Mouse (Mus musculus): ENCODE measurements around the gene Llcfc1. TPM values are rescaled to one million over a fixed set of nuclear protein-coding genes. Genes with fewer than 3 reads are reported as not detected.

Llcfc1 gene
- total and polyA plus RNA-seq, 2 experiments, result not detected

DNA sequence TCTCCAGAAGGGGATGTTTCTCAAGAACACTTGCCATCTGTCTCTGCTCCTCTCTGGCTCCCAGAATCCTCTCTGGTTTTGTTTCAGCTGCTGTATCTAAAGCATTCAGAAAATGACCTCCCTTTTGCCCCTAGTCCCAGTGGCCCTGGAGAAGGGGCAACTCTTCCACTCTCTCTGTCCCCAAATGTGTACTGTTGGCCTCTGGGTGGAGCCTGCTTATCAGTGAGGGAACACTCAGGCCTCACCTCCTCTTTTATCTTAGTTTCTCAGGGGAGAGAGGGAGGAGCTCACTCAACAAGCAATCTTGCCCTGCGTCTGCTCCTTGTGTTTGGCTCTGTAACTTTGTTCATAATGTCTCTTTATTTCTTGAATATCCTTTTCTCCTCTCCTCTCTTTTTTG, 19.9 kb downstream of the Llcfc1 start, which contains the start of gene Kel:
TSS of gene Kel (minus strand) at position 217 of the 400 bp plus-strand sequence.
- Histone ChIP-seq H3K27ac (replicated peaks; ENCODE audit: insufficient read depth, low read depth, low read length) (no peak within 1 kb of the TSS), H3K79me2 (ENCODE audit: control insufficient read depth, insufficient read depth, low read length) (no peaks in the 10 kb centered on the region), H3K36me3 (ENCODE audit: control insufficient read depth, insufficient read depth, low read length) (no peaks in the 10 kb centered on the region), H3K4me3 (ENCODE audit: insufficient read depth, low read depth, low read length) (no peak within 1 kb of the TSS), H3K4me1 (ENCODE audit: control insufficient read depth, insufficient read depth, low read length) (no peaks in the 10 kb centered on the region), H3K9ac (ENCODE audit: low read depth, low read length) (no peak within 1 kb of the TSS), H3K27me3 (ENCODE audit: control insufficient read depth, insufficient read depth, low read length) (no peaks in the 10 kb centered on the region)
- no peak for TF ChIP-seq CTCF (IDR thresholded peaks at IDR 0.05; ENCODE audit: low read depth, low read length)
- no peak for TF ChIP-seq POLR2A (IDR thresholded peaks at IDR 0.05; ENCODE audit: extremely low read depth, insufficient read depth, low read length)
- DNase-seq (ENCODE audit: extremely low read depth, low read depth, low spot score), result no peak
- WGBS, result 37% methylated on average over 1 of the region's 1 CpGs

DNA sequence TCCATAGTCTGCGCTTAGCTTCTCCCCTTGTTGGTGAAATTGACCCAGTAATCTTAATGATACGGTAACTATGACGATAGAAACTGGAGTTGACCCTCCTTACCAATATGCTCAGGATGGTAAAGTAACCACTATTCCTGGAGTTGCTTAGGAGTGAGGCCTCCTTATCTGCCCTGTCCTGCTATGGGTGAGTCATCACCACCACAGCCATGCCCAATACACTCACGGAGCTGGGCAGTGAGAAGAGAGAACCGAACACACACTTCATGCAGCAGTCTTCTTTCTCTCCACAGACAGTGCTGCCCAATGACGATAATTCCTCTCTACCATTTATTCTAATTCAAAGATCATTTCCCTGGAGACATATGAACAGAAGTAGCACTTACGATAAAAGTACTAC, 22.0 kb downstream of the Llcfc1 start:
- no peak for DNase-seq (ENCODE audit: extremely low read depth, low read depth, low spot score)
- no peaks in the 10 kb centered on the region for H3K79me2 ChIP-seq (ENCODE audit: control insufficient read depth, insufficient read depth, low read length)
- no peak overlapping the region for H3K4me3 ChIP-seq (ENCODE audit: insufficient read depth, low read depth, low read length)
- no peak overlapping the region for H3K27ac ChIP-seq (replicated peaks; ENCODE audit: insufficient read depth, low read depth, low read length)
- no peaks in the 10 kb centered on the region for H3K4me1 ChIP-seq (ENCODE audit: control insufficient read depth, insufficient read depth, low read length)
- 87% methylated on average over 7 of the region's 7 CpGs for WGBS
- H3K9ac ChIP-seq (ENCODE audit: low read depth, low read length), result no peak overlapping the region
- H3K27me3 ChIP-seq (ENCODE audit: control insufficient read depth, insufficient read depth, low read length), result no peaks in the 10 kb centered on the region
- TF ChIP-seq POLR2A (IDR thresholded peaks at IDR 0.05; ENCODE audit: extremely low read depth, insufficient read depth, low read length) (no peak), CTCF (IDR thresholded peaks at IDR 0.05; ENCODE audit: low read depth, low read length) (no peak)
- no peaks in the 10 kb centered on the region for H3K36me3 ChIP-seq (ENCODE audit: control insufficient read depth, insufficient read depth, low read length)

DNA sequence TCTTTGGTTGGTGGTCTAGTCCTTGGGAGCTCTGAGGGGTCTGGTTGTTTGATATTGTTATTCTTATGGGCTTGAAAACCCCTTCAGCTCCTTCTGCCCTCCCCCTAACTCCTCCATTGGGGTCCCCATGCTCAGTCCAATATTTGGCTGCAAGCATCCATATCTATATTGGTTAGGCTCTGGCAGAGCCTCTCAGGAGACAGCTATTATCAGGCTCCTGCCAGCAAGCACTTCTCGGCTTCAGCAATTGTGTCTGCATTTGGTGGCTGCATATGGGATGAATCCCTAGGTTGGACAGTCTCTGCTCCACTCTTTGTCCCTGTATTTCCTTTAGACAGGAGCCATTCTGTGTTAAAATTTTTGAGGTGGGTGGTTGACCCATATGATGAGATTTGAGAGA, 26.1 kb downstream of the Llcfc1 start:
- Histone ChIP-seq H3K36me3 (ENCODE audit: control insufficient read depth, insufficient read depth, low read length) (no peaks in the 10 kb centered on the region), H3K4me1 (ENCODE audit: control insufficient read depth, insufficient read depth, low read length) (no peaks in the 10 kb centered on the region), H3K27me3 (ENCODE audit: control insufficient read depth, insufficient read depth, low read length) (no peaks in the 10 kb centered on the region), H3K9ac (ENCODE audit: low read depth, low read length) (no peak overlapping the region), H3K4me3 (ENCODE audit: insufficient read depth, low read depth, low read length) (no peak overlapping the region), H3K79me2 (ENCODE audit: control insufficient read depth, insufficient read depth, low read length) (no peaks in the 10 kb centered on the region), H3K27ac (replicated peaks; ENCODE audit: insufficient read depth, low read depth, low read length) (no peak overlapping the region)
- WGBS, result 78% methylated on average over 1 of the region's 1 CpGs
- TF ChIP-seq CTCF (IDR thresholded peaks at IDR 0.05; ENCODE audit: low read depth, low read length) (no peak), POLR2A (IDR thresholded peaks at IDR 0.05; ENCODE audit: extremely low read depth, insufficient read depth, low read length) (no peak)
- no peak for DNase-seq (ENCODE audit: extremely low read depth, low read depth, low spot score)

DNA sequence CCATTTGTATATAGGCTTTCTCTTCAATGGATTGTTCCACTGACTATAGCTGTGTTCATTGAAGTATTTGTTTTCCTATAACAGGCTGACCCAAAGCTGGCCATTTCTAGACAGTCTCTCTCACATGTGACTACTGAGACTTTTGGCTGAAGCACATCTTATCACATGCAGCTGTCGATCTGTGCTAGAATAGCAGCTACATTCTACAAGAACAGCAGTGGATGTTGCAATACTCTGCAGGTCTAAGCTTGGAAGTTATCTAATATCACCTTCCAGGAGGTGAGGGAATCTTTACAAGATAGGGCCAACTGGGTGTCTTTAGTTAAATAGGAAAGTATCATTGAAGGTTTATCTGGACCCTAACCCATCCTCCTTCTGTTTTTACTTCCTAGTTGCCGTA, 37.2 kb downstream of the Llcfc1 start:
- no peak for DNase-seq (ENCODE audit: extremely low read depth, low read depth, low spot score)
- 72% methylated on average over 2 of the region's 2 CpGs for WGBS
- H3K27me3 ChIP-seq (ENCODE audit: control insufficient read depth, insufficient read depth, low read length), result no peaks in the 10 kb centered on the region
- H3K36me3 ChIP-seq (ENCODE audit: control insufficient read depth, insufficient read depth, low read length), result no peaks in the 10 kb centered on the region
- TF ChIP-seq CTCF (IDR thresholded peaks at IDR 0.05; ENCODE audit: low read depth, low read length), result no peak
- no peak for TF ChIP-seq POLR2A (IDR thresholded peaks at IDR 0.05; ENCODE audit: extremely low read depth, insufficient read depth, low read length)
- H3K79me2 ChIP-seq (ENCODE audit: control insufficient read depth, insufficient read depth, low read length), result no peaks in the 10 kb centered on the region
- no peaks in the 10 kb centered on the region for H3K4me1 ChIP-seq (ENCODE audit: control insufficient read depth, insufficient read depth, low read length)
- no peak overlapping the region for H3K4me3 ChIP-seq (ENCODE audit: insufficient read depth, low read depth, low read length)
- H3K27ac ChIP-seq (replicated peaks; ENCODE audit: insufficient read depth, low read depth, low read length), result no peak overlapping the region
- no peak overlapping the region for H3K9ac ChIP-seq (ENCODE audit: low read depth, low read length)

DNA sequence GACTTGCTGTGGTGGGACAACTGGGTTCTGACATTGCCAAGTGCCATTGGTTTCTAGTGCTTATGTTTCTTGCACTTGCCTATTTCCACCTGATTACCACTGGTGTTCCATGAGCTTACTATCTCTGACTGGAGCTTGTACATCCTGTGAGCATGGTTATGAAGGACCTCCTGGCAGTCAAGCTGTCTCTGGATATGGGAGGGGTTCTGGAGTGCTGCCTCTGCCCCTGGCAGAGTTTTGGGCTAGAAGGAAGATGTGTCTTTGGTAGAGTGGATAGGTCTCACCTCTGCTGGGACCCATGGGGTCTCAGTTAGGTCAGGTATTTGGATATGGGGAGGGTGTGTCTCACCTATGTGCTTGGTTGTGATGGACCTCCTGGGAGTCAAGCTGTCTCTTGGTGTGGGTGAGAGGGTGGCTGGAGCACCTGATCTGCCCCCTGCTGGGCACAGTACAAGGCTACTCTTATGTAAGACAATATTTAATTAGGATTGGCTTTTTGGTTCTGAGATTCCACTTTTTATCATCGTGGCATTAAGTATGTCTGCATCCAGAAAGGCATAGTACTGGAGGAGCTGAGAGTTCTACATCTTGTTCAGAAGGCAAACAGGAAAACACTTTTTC, 43.9 kb downstream of the Llcfc1 start:
- Histone ChIP-seq H3K9ac (ENCODE audit: low read depth, low read length) (no peak overlapping the region), H3K4me1 (ENCODE audit: control insufficient read depth, insufficient read depth, low read length) (no peaks in the 10 kb centered on the region), H3K36me3 (ENCODE audit: control insufficient read depth, insufficient read depth, low read length) (no peaks in the 10 kb centered on the region), H3K27ac (replicated peaks; ENCODE audit: insufficient read depth, low read depth, low read length) (no peak overlapping the region), H3K4me3 (ENCODE audit: insufficient read depth, low read depth, low read length) (no peak overlapping the region), H3K79me2 (ENCODE audit: control insufficient read depth, insufficient read depth, low read length) (no peaks in the 10 kb centered on the region), H3K27me3 (ENCODE audit: control insufficient read depth, insufficient read depth, low read length) (no peaks in the 10 kb centered on the region)
- TF ChIP-seq POLR2A (IDR thresholded peaks at IDR 0.05; ENCODE audit: extremely low read depth, insufficient read depth, low read length) (no peak), CTCF (IDR thresholded peaks at IDR 0.05; ENCODE audit: low read depth, low read length) (no peak)
- WGBS, result 58% methylated on average over 1 of the region's 1 CpGs
- DNase-seq (ENCODE audit: extremely low read depth, low read depth, low spot score), result no peak

DNA sequence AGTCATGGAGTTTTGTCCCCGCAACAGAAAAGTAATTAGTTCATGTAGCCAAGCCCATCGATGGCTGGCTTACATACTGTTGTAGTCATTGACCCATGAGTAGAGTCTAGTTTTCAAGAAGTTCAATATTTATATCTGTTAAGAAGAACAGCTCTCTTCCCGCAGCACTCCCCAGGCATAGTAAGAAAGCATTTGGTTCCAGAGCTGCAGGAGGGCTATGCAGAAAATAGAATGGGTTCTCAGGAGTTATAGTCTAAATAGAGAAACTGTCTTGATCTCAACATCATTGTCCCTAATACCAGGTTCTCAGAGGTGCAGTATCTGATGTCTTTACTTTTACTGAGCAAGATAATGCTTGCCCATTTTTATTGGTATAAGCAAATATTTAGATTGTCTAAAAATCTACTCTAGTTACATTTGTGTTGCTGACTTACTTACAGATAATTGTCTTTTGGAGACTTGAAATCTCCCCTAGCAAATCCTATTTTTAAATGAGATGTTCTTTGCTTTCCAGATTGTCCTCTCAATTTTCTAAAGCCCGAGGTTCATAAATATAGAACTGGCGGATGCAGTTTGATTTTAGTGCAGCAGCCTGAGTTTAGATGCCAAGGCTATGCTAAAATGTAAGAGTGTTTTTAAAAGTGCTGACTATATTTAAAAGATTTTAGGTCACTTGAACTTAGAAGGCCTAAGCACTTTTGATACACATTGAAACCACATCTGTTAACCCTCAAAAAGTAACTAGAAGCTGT, 50.7 kb downstream of the Llcfc1 start:
- DNase-seq (ENCODE audit: extremely low read depth, low read depth, low spot score), result no peak
- no peaks in the 10 kb centered on the region for H3K27me3 ChIP-seq (ENCODE audit: control insufficient read depth, insufficient read depth, low read length)

More for the DNA sequence above, 50.7 kb downstream of the Llcfc1 start:
- Histone ChIP-seq H3K4me1 (ENCODE audit: control insufficient read depth, insufficient read depth, low read length) (no peaks in the 10 kb centered on the region), H3K27ac (replicated peaks; ENCODE audit: insufficient read depth, low read depth, low read length) (no peak overlapping the region), H3K36me3 (ENCODE audit: control insufficient read depth, insufficient read depth, low read length) (no peaks in the 10 kb centered on the region), H3K4me3 (ENCODE audit: insufficient read depth, low read depth, low read length) (no peak overlapping the region), H3K9ac (ENCODE audit: low read depth, low read length) (no peak overlapping the region), H3K79me2 (ENCODE audit: control insufficient read depth, insufficient read depth, low read length) (no peaks in the 10 kb centered on the region)
- 88% methylated on average over 5 of the region's 5 CpGs for WGBS
- TF ChIP-seq CTCF (IDR thresholded peaks at IDR 0.05; ENCODE audit: low read depth, low read length) (no peak), POLR2A (IDR thresholded peaks at IDR 0.05; ENCODE audit: extremely low read depth, insufficient read depth, low read length) (no peak)

Other genes with a start within 250 kb of the Llcfc1 start
- gene Gm10334, start 238.3 kb upstream of the Llcfc1 start, total RNA-seq (2014; rRNA removed), result not detected in 2 replicates
- not detected in 2 replicates for gene Gm10334, start 238.3 kb upstream of the Llcfc1 start, polyA plus RNA-seq (2012; rRNA removed)
- gene Prss1, start 225.5 kb upstream of the Llcfc1 start, total RNA-seq (2014; rRNA removed), result not detected in 2 replicates
- not detected in 2 replicates for gene Prss1, start 225.5 kb upstream of the Llcfc1 start, polyA plus RNA-seq (2012; rRNA removed)
- 29.1 and 173 TPM in 2 replicates for gene Prss2, start 162.6 kb upstream of the Llcfc1 start, total RNA-seq (2014; rRNA removed)
- 0.48 and 1.7 TPM in 2 replicates for gene Prss2, start 162.6 kb upstream of the Llcfc1 start, polyA plus RNA-seq (2012; rRNA removed)
- 0.46 and 1.8 TPM in 2 replicates for gene Ephb6, start 78.9 kb upstream of the Llcfc1 start, total RNA-seq (2014; rRNA removed)
- gene Ephb6, start 78.9 kb upstream of the Llcfc1 start, polyA plus RNA-seq (2012; rRNA removed), result 0.88 and 1.3 TPM in 2 replicates
- gene Trpv6, start 48.0 kb upstream of the Llcfc1 start, total RNA-seq (2014; rRNA removed), result not detected in 2 replicates
- gene Trpv6, start 48.0 kb upstream of the Llcfc1 start, polyA plus RNA-seq (2012; rRNA removed), result not detected in 2 replicates
- gene Trpv5, start 3.7 kb upstream of the Llcfc1 start, total RNA-seq (2014; rRNA removed), result not detected in 2 replicates
- gene Trpv5, start 3.7 kb upstream of the Llcfc1 start, polyA plus RNA-seq (2012; rRNA removed), result 0.04 TPM in 1 of 2 replicates, not detected in the other
- gene Kel, start 19.9 kb downstream of the Llcfc1 start, total RNA-seq (2014; rRNA removed), result not detected in 2 replicates
- gene Kel, start 19.9 kb downstream of the Llcfc1 start, polyA plus RNA-seq (2012; rRNA removed), result not detected in 2 replicates
- gene Olfr459, start 90.7 kb downstream of the Llcfc1 start, total RNA-seq (2014; rRNA removed), result not detected in 2 replicates
- not detected in 2 replicates for gene Olfr459, start 90.7 kb downstream of the Llcfc1 start, polyA plus RNA-seq (2012; rRNA removed)
- gene Pip, start 163.1 kb downstream of the Llcfc1 start, total RNA-seq (2014; rRNA removed), result not detected in 2 replicates
- not detected in 2 replicates for gene Pip, start 163.1 kb downstream of the Llcfc1 start, polyA plus RNA-seq (2012; rRNA removed)
- not detected in 2 replicates for gene Sval2, start 168.6 kb downstream of the Llcfc1 start, total RNA-seq (2014; rRNA removed)
- not detected in 2 replicates for gene Sval2, start 168.6 kb downstream of the Llcfc1 start, polyA plus RNA-seq (2012; rRNA removed)

All from liver, adult 2 months (tissue).